Mouse (Mus musculus) limb, embryonic 11.5 days (tissue): ENCODE data around the gene Larp4. TPM values are rescaled to one million over a fixed set of nuclear protein-coding genes. Genes with fewer than 3 reads are reported as not detected.

ENCODE experiments used
- ATAC-seq: fragments of 200-750 bp; cut with Nextera tagmentation; 2 replicates; pipeline ENCODE4 v1.8.0; 2017; ENCODE audit warnings: low read depth; ENCODE audit not compliant: insufficient number of reproducible peaks, low FRiP score, low TSS enrichment
- DNase-seq: peaks from one replicate; pipeline ENCODE4 v3.0.0-alpha.2; 2015; ENCODE audit warnings: low spot score
- H3K27ac ChIP-seq: fragments of 300-500 bp; sonication (generic); replicated peaks from 2 replicates; pipeline ENCODE4 v1.5.1; 2014; ENCODE audit warnings: low read depth, mild to moderate bottlenecking, low read length
- H3K27me3 ChIP-seq: fragments of 300-500 bp; sonication (generic); 2 replicates; pipeline ENCODE4 v1.6.1; 2014; ENCODE audit warnings: mild to moderate bottlenecking, low read length, mixed read lengths; ENCODE audit not compliant: control insufficient read depth, insufficient read depth
- H3K36me3 ChIP-seq: fragments of 300-500 bp; sonication (generic); 2 replicates; pipeline ENCODE4 v1.6.1; 2014; ENCODE audit warnings: mild to moderate bottlenecking, low read length, moderate library complexity, mixed read lengths; ENCODE audit not compliant: control insufficient read depth, insufficient read depth
- H3K4me1 ChIP-seq: fragments of 300-500 bp; sonication (generic); 2 replicates; pipeline ENCODE4 v1.6.1; 2014; ENCODE audit warnings: low read length, mixed read lengths; ENCODE audit not compliant: control insufficient read depth, insufficient read depth
- H3K4me2 ChIP-seq: fragments of 300-500 bp; sonication (generic); 2 replicates; pipeline ENCODE4 v1.6.1; 2014; ENCODE audit warnings: low read depth, mild to moderate bottlenecking, moderate library complexity; ENCODE audit not compliant: severe bottlenecking
- H3K4me3 ChIP-seq: fragments of 300-500 bp; sonication (generic); 2 replicates; pipeline ENCODE4 v1.5.1; 2014; ENCODE audit warnings: low read depth, low read length
- H3K9ac ChIP-seq: fragments of 300-500 bp; sonication (generic); 2 replicates; pipeline ENCODE4 v1.6.1; 2014; ENCODE audit warnings: mild to moderate bottlenecking, low read length
- H3K9me3 ChIP-seq: fragments of 300-500 bp; sonication (generic); 2 replicates; pipeline ENCODE4 v1.6.1; 2016; ENCODE audit warnings: low read length; ENCODE audit not compliant: control insufficient read depth
- WGBS: fragments of 180-500 bp; shearing (Covaris S2); extraction: QIAGEN DNeasy Blood & Tissue Kit; methylation state at CpG from one replicate; pipeline ENCODE4 v1.1.7; 2014; 5-methylcytosine and 5-hydroxymethylcytosine counted together
- polyA plus RNA-seq: library from polyadenylated mRNA; unstranded; fragments of >200 nt; fragmentation: Nextera tagmentation; extraction: Ambion mirVana; gene quantifications from 2 replicates; pipeline ENCODE4 v1.2.1, GENCODE M21; 2014

Larp4 gene
- polyA plus RNA-seq, 1 experiment from 2014 or later, result 37.4 TPM

DNA sequence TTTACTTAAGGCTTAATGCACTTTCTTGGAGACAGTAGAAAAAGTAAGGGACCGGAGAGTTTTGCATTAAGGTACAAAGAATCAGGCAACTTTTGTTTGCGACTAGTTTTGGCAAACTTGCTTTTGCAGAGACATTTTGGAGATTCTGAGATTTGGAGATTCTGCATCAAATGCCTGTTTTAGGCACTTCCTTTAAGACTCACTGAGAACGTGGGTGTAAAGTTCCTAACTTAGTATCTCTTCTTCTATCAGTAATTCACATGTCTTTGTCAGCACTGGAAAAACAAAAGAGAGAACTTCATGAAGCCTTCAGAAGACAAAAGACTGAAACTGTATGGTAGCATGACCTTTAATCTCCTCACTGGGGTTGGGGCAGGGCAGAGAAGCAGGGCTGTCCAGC lies 87.8 kb downstream of the Larp4 start:
- Histone ChIP-seq H3K4me3 (no peak overlapping the region), H3K4me2 (no peak overlapping the region), H3K36me3 (no peaks in the 10 kb centered on the region), H3K4me1 (no peaks in the 10 kb centered on the region), H3K9me3 (no peaks in the 10 kb centered on the region), H3K27me3 (no peaks in the 10 kb centered on the region), H3K9ac (no peak overlapping the region), H3K27ac (no peak overlapping the region)
- 91% methylated on average over 3 of the region's 3 CpGs for WGBS
- DNase-seq (no peak), ATAC-seq (no peak)

DNA sequence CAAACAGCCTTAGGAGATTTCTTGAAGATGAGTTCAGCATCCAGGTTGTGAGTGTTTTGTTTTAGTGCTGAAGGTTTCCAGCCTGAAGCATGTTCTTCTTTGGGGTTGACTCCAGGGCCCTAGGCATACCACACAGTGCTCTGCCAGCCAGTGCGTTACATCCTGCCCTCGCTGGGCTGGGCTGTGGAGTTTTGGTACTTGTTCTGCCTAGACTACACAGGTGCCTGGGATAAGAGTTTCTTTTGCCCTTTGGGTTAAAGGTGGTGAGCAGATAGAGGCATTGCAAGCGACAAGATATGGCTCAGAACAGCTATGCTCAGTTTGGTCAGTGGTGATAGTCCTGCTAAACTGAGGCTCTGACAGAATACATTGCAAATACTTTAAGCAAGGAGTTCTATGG lies 88.3 kb downstream of the Larp4 start:
- no peaks in the 10 kb centered on the region for H3K9me3 ChIP-seq
- H3K36me3 ChIP-seq, result no peaks in the 10 kb centered on the region
- H3K27me3 ChIP-seq, result no peaks in the 10 kb centered on the region
- H3K9ac ChIP-seq, result no peak overlapping the region
- no peak overlapping the region for H3K27ac ChIP-seq
- DNase-seq (no peak), ATAC-seq (no peak)
- H3K4me2 ChIP-seq, result no peak overlapping the region
- no peak overlapping the region for H3K4me3 ChIP-seq
- 97% methylated on average over 3 of the region's 3 CpGs for WGBS
- no peaks in the 10 kb centered on the region for H3K4me1 ChIP-seq

DNA sequence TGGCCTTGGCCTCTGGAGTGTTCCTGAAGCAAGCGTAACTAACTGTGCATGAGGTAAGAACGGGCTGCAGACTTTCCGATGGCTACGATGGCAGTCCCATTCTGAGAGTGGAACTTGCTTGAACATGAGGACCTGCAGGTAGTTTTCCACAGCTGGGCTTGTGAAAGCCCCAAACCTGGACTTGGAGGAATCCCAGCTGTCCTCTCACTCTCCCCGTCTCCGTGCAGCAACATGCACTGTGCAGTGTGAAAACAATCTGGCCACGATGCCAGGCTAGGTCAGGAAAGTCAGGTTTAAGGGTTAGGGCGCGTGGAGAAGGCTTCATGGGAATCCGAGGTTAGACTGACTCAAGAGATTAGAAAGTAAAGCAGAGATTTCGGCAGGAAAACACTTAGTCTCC lies 89.0 kb downstream of the Larp4 start:
- H3K27me3 ChIP-seq, result no peaks in the 10 kb centered on the region
- H3K4me2 ChIP-seq, result no peak overlapping the region
- DNase-seq, result no peak
- no peak for ATAC-seq
- no peak overlapping the region for H3K9ac ChIP-seq
- H3K4me3 ChIP-seq, result no peak overlapping the region
- H3K9me3 ChIP-seq, result no peaks in the 10 kb centered on the region
- H3K4me1 ChIP-seq, result no peaks in the 10 kb centered on the region
- H3K36me3 ChIP-seq, result no peaks in the 10 kb centered on the region
- WGBS, result 85% methylated on average over 11 of the region's 11 CpGs
- no peak overlapping the region for H3K27ac ChIP-seq

DNA sequence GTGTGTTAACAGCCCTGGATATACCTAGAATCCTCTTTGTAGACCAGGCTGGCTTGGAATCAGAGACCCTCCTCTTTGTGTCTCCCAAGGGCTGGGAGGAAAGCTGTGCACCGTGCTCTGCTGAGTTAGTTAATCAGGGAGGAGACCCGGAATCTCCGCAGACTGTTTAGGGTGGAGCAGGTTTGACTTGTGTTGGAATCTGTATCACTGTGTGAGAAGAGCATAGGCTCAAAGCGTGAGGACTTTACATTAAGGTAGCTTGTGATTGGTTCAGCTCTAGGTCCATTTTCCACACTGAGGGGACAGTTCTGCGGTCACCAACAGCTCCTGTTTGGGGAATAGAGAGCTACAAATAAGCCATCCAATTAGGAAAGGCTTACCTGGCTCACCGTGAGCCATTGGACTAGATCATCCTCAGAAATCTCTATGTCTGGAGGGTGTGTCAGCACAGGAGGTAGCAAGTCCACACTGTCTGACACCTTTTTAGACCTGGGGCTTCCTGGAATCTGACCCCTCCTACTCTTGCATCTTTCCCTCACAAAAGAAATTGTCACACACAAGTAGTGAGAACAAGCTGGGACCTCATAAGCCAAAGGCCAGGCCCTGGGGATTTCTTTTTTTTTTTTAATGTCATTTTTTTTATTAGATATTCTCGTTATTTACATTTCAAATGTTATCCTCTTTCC lies 89.9 kb downstream of the Larp4 start:
- no peak overlapping the region for H3K4me3 ChIP-seq
- H3K4me1 ChIP-seq, result peaks cover 2% of the 10 kb centered on the region; the same call in 1 of the 2 replicates
- H3K36me3 ChIP-seq, result no peaks in the 10 kb centered on the region
- WGBS, result 83% methylated on average over 7 of the region's 7 CpGs
- no peaks in the 10 kb centered on the region for H3K27me3 ChIP-seq
- H3K27ac ChIP-seq, result no peak overlapping the region
- DNase-seq (no peak), ATAC-seq (no peak)
- no peak overlapping the region for H3K4me2 ChIP-seq
- H3K9me3 ChIP-seq, result no peaks in the 10 kb centered on the region; the same call in 1 of the 2 replicates
- H3K9ac ChIP-seq, result no peak overlapping the region

DNA sequence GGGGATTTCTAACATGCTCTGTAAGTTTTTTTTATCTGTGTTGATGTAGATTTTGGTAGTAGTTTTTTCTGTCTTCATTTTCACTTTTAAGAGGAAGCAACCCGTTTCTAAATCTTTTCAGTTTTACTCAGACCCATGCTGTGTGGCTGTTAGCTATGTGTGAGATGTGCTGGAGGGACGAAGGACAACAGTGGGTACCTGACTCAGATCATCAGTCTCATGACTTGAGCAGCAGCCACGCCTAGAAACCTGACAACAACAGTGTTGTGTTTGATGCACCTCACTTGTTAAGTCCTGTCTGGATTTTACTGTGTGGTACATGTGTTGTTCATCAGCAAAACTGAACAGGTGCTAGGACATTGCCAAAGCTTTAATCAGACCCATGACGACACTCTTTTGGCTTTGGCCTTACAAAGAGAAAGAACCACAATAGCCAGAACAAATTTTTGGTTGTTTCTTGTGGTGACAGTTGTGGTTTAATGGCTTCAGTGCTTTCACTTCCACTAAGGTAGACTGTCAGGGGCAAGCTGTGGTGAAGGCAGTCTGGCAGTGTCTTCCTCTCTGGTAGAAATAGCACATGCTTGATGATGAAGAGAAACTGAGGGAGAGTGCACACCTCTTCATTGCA lies 90.8 kb downstream of the Larp4 start:
- WGBS, result 80% methylated on average over 4 of the region's 4 CpGs
- Histone ChIP-seq H3K4me2 (no peak overlapping the region), H3K4me1 (peaks cover 2% of the 10 kb centered on the region; the same call in 1 of the 2 replicates), H3K9me3 (no peaks in the 10 kb centered on the region; the same call in 1 of the 2 replicates), H3K27me3 (no peaks in the 10 kb centered on the region), H3K27ac (no peak overlapping the region), H3K36me3 (no peaks in the 10 kb centered on the region), H3K9ac (no peak overlapping the region), H3K4me3 (no peak overlapping the region)
- ATAC-seq (no peak), DNase-seq (no peak)

- H3K9me3 ChIP-seq, result no peaks in the 10 kb centered on the region; the same call in 1 of the 2 replicates
- WGBS, result 92% methylated on average over 3 of the region's 3 CpGs
- peaks cover 2% of the 10 kb centered on the region; the same call in 1 of the 2 replicates for H3K4me1 ChIP-seq
- ATAC-seq (no peak), DNase-seq (no peak)
- no peak overlapping the region for H3K4me3 ChIP-seq
- H3K27me3 ChIP-seq, result no peaks in the 10 kb centered on the region
- no peak overlapping the region for H3K27ac ChIP-seq
- H3K4me2 ChIP-seq, result no peak overlapping the region
- no peak overlapping the region for H3K9ac ChIP-seq
- H3K36me3 ChIP-seq, result no peaks in the 10 kb centered on the region
These were observed 91.5 kb downstream of the Larp4 start for GRCm38 (mm10) chr15:100061377-100061776.

DNA sequence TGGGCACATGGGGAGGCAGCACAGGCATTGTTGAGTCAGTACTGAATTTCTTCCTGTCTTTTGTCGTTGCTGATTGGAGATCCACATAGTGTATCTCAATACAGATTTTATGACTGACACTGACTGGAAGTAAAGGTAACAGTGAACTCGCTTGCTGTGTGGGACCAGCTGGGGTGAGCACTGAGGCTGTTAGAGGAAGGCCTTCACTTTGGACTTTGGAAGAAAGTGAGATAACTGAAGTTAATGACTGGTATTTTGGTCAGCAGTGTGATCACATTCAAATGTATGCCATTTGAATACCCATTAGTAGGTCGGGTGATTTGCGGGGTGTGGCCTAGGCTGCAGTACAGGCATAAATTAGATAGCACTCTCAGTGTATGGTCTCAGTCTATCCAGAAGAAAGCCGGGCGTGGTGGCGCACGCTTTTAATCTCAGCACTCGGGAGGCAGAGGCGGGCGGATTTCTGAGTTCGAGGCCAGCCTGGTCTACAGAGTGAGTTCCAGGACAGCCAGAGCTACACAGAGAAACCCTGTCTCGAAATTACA lies 93.4 kb downstream of the Larp4 start:
- ATAC-seq (no peak), DNase-seq (no peak)
- Histone ChIP-seq H3K27me3 (no peaks in the 10 kb centered on the region), H3K27ac (no peak overlapping the region), H3K9me3 (no peaks in the 10 kb centered on the region; the same call in 1 of the 2 replicates), H3K9ac (no peak overlapping the region), H3K4me1 (peaks cover 2% of the 10 kb centered on the region; the same call in 1 of the 2 replicates), H3K36me3 (no peaks in the 10 kb centered on the region), H3K4me3 (no peak overlapping the region), H3K4me2 (no peak overlapping the region)
- 90% methylated on average over 13 of the region's 13 CpGs for WGBS
